Mouse (Mus musculus) midbrain, embryonic 16.5 days (tissue): ENCODE measurements around the gene Gpx1. TPM values are rescaled to one million over a fixed set of nuclear protein-coding genes. Genes with fewer than 3 reads are reported as not detected.
A peak's percentile ranks its signal among the peaks of the same experiment; 100 is the strongest.

ENCODE experiments used
- ATAC-seq: fragments of 200-750 bp; cut with Nextera tagmentation; 2 replicates; pipeline ENCODE4 v1.8.0; 2017; ENCODE audit warnings: moderate TSS enrichment
- H3K27ac ChIP-seq: fragments of 300-500 bp; sonication (generic); 2 replicates; pipeline ENCODE4 v1.5.1; 2014; ENCODE audit warnings: mild to moderate bottlenecking, low read length, mixed read lengths
- H3K27me3 ChIP-seq: fragments of 300-500 bp; sonication (generic); 2 replicates; pipeline ENCODE4 v1.6.1; 2014; ENCODE audit warnings: low read depth, low read length, mixed read lengths; ENCODE audit not compliant: control insufficient read depth, insufficient read depth
- H3K36me3 ChIP-seq: fragments of 300-500 bp; sonication (generic); 2 replicates; pipeline ENCODE4 v1.6.1; 2014; ENCODE audit warnings: mild to moderate bottlenecking, low read length, moderate library complexity, mixed read lengths; ENCODE audit not compliant: control insufficient read depth, insufficient read depth
- H3K4me1 ChIP-seq: fragments of 300-500 bp; sonication (generic); 2 replicates; pipeline ENCODE4 v1.6.1; 2014; ENCODE audit warnings: mild to moderate bottlenecking, low read length, mixed read lengths; ENCODE audit not compliant: control insufficient read depth, insufficient read depth
- H3K4me2 ChIP-seq: fragments of 300-500 bp; sonication (generic); 2 replicates; pipeline ENCODE4 v1.6.1; 2014; ENCODE audit warnings: mild to moderate bottlenecking, low read length, mixed read lengths
- H3K4me3 ChIP-seq: fragments of 300-500 bp; sonication (generic); 2 replicates; pipeline ENCODE4 v1.5.1; 2014; ENCODE audit warnings: low read depth, mild to moderate bottlenecking, low read length, moderate library complexity, mixed read lengths
- H3K9ac ChIP-seq: fragments of 300-500 bp; sonication (generic); 2 replicates; pipeline ENCODE4 v1.6.1; 2014; ENCODE audit warnings: low read depth, low read length, mixed read lengths
- H3K9me3 ChIP-seq: fragments of 300-500 bp; sonication (generic); replicated peaks from 2 replicates; pipeline ENCODE4 v1.6.1; 2014; ENCODE audit warnings: mild to moderate bottlenecking, low read length, mixed read lengths; ENCODE audit not compliant: control insufficient read depth, poor library complexity, severe bottlenecking
- WGBS: fragments of 180-500 bp; shearing (Covaris S2); extraction: QIAGEN DNeasy Blood & Tissue Kit; methylation state at CpG from one replicate; pipeline ENCODE4 v1.1.7; 2014; 5-methylcytosine and 5-hydroxymethylcytosine counted together
- polyA plus RNA-seq: library from polyadenylated mRNA; unstranded; fragments of >200 nt; fragmentation: Nextera tagmentation; extraction: Ambion mirVana; gene quantifications from 2 replicates; pipeline ENCODE4 v1.2.1, GENCODE M21; 2015

Gene Gpx1
- polyA plus RNA-seq, result 434 and 456 TPM in 2 replicates

DNA sequence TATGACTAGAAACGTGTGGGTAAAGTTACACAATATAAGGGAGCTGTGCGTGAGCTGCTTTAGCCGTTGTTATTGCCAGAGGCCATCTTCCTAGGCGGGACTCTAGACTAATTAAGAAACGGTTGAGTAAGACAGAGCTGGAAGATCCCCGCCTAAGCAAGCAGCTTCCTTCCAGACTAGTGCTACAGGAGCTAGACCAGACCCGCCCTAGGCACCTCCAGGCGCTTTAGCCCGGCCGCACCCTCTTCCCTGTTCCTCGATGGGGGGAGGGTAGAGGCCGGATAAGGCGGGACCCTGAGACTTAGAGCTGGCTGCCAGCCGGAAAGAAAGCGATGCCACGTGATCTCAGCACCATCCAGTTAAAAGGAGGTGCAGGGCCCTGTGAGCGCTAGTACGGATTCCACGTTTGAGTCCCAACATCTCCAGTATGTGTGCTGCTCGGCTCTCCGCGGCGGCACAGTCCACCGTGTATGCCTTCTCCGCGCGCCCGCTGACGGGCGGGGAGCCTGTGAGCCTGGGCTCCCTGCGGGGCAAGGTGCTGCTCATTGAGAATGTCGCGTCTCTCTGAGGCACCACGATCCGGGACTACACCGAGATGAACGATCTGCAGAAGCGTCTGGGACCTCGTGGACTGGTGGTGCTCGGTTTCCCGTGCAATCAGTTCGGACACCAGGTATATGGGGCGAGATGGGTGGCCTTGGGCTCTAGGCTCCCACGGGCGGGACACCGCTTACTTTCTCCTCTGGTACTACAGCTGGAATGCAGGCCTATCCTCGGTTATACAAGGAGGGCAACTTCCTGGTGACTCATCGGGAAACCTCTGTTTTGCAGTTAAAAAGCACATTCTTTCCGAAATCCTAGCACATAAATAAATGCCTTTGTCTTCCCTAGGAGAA, at the start of gene Gpx1:
Gene Gpx1 (plus strand): TSS at position 18 of the 896 bp plus-strand sequence.
- Histone ChIP-seq H3K27me3 (no peaks in the 10 kb centered on the region), H3K36me3 (peaks cover 12% of the 10 kb centered on the region), H3K27ac (peak within 1 kb of the TSS; percentile 80), H3K9me3 (no peaks in the 10 kb centered on the region), H3K4me3 (peak within 1 kb of the TSS; percentile 56), H3K4me2 (peak within 1 kb of the TSS; percentile 62), H3K9ac (peak within 1 kb of the TSS; percentile 76), H3K4me1 (peaks cover 13% of the 10 kb centered on the region)
- under 1% methylated on average over 49 of the region's 49 CpGs for WGBS
- ATAC-seq, result peak; percentile 97

GRCm38 (mm10) chr9:108289347-108289746, 49.4 kb upstream of the Gpx1 start:
- Histone ChIP-seq H3K36me3 (peaks cover 8% of the 10 kb centered on the region), H3K27me3 (no peaks in the 10 kb centered on the region), H3K9me3 (no peaks in the 10 kb centered on the region), H3K4me2 (peak overlapping the region; percentile 52), H3K4me3 (peak overlapping the region; percentile 62), H3K27ac (peak overlapping the region; percentile 87; the same call in 1 of the 2 replicates), H3K4me1 (peaks cover 11% of the 10 kb centered on the region), H3K9ac (peak overlapping the region; percentile 60; the same call in 1 of the 2 replicates)
- no peak for ATAC-seq
- 71% methylated on average over 2 of the region's 2 CpGs for WGBS

DNA sequence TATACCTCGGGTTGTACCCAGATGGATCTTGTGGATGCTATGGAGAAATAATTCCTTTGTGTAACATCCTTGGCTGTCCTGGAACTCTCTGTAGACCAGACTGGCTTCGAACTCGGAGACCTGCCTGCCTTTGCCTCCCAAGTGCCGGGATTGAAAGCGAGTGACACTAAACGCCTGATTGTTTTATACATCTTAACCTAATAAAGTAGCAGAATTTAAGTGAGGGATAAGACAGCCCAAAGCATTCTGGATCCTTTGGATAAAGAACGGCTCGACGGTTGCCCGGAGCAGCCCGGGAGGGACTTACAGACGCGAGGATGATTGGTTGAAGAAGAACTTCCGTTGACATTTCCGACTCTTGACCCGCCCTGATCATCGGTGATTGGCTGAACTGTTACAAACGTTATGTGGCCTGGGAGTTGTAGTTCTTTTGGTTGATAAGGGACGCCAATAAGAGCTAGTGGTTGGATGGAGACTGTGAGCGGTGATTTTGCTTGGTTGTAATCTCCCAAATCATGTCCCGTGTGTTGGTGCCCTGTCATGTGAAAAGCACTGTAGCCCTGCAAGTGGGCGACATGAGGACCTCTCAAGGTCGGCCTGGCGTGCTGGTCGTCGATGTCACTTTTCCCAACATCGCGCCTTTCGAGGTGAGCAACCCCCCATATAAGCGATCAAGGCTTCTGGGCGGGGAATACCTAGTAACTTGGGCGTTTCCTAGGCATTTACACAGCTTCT, 48.5 kb upstream of the Gpx1 start, which contains the start of gene Nicn1:
Gene Nicn1 (plus strand): TSS at position 414 of the 735 bp plus-strand sequence.
- peak within 1 kb of the TSS; percentile 87 for H3K27ac ChIP-seq
- no peaks in the 10 kb centered on the region for H3K9me3 ChIP-seq
- H3K4me1 ChIP-seq, result peaks cover 11% of the 10 kb centered on the region
- H3K36me3 ChIP-seq, result peaks cover 13% of the 10 kb centered on the region
- peak within 1 kb of the TSS; percentile 75 for H3K4me2 ChIP-seq
- peak within 1 kb of the TSS; percentile 70 for H3K9ac ChIP-seq
- under 1% methylated on average over 32 of the region's 32 CpGs for WGBS
- no peaks in the 10 kb centered on the region for H3K27me3 ChIP-seq
- peak; percentile 97 for ATAC-seq
- peak within 1 kb of the TSS; percentile 62 for H3K4me3 ChIP-seq

DNA sequence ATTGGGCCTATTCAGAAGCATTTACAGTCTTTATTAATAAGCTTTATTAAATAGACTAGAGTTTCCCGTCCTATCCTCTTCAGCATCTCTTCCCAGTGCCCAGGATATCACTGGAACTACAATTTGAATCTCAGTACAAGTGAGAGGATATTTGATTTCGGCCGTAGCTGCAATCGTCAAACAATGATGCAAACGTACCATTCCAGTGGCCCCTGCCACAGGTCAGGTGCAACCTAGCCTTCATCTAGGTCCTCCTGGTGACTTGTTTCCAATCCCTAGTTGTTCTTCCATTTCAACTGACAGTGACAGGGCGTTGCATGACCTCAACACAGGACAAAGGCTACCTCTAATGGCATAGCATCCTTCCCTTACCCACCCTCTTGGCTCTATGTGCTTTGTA, 47.9 kb upstream of the Gpx1 start:
- peaks cover 19% of the 10 kb centered on the region for H3K36me3 ChIP-seq
- H3K27me3 ChIP-seq, result no peaks in the 10 kb centered on the region
- peak overlapping the region; percentile 75 for H3K4me2 ChIP-seq
- H3K9me3 ChIP-seq, result no peaks in the 10 kb centered on the region
- peak; percentile 4; the same call in 1 of the 2 replicates for ATAC-seq
- 39% methylated on average over 6 of the region's 6 CpGs for WGBS
- peak overlapping the region; percentile 87 for H3K27ac ChIP-seq
- peaks cover 11% of the 10 kb centered on the region for H3K4me1 ChIP-seq
- peak overlapping the region; percentile 70 for H3K9ac ChIP-seq
- peak overlapping the region; percentile 62 for H3K4me3 ChIP-seq

GRCm38 (mm10) chr9:108296453-108297355, 42.0 kb upstream of the Gpx1 start, which contains the start of gene Amt:
Amt (plus strand) TSS chr9:108296853.
- Histone ChIP-seq H3K27me3 (no peaks in the 10 kb centered on the region), H3K27ac (peak within 1 kb of the TSS; percentile 42), H3K9ac (no peak within 1 kb of the TSS), H3K4me3 (peak within 1 kb of the TSS; percentile 18), H3K36me3 (peaks cover 28% of the 10 kb centered on the region), H3K4me1 (no peaks in the 10 kb centered on the region; the same call in 1 of the 2 replicates), H3K4me2 (peak within 1 kb of the TSS; percentile 37), H3K9me3 (no peaks in the 10 kb centered on the region)
- 18% methylated on average over 18 of the region's 18 CpGs for WGBS
- ATAC-seq, result peak; percentile 75

DNA sequence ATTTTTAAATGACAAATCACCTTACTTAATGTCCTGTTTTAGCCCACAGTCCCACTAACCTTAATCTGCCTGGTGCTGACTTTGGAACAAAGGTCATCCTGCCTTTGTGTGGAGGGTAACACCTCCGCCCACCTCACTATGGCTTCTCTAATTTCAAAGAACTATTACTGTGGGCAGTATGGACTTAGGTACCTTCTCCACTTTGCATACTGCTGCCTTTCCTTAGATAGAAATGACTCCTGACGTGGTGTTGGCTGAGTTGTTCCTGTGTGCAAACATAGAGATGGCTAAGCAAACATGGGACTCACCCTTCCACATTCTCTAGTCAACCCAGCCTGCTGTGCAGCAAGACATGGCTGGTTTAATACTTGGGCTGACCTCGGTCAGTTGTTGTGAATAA, 36.9 kb upstream of the Gpx1 start:
- H3K4me2 ChIP-seq, result no peak overlapping the region
- H3K27me3 ChIP-seq, result no peaks in the 10 kb centered on the region
- 81% methylated on average over 3 of the region's 3 CpGs for WGBS
- ATAC-seq, result no peak
- H3K9me3 ChIP-seq, result no peaks in the 10 kb centered on the region
- peaks cover 12% of the 10 kb centered on the region; the same call in 1 of the 2 replicates for H3K36me3 ChIP-seq
- no peak overlapping the region for H3K9ac ChIP-seq
- no peak overlapping the region for H3K4me3 ChIP-seq
- H3K27ac ChIP-seq, result no peak overlapping the region
- peaks cover 9% of the 10 kb centered on the region; the same call in 1 of the 2 replicates for H3K4me1 ChIP-seq

- Histone ChIP-seq H3K9ac (no peak overlapping the region), H3K4me1 (peaks cover 33% of the 10 kb centered on the region), H3K36me3 (peaks cover 12% of the 10 kb centered on the region; the same call in 1 of the 2 replicates), H3K4me3 (peak overlapping the region; percentile 94), H3K27ac (no peak overlapping the region), H3K27me3 (no peaks in the 10 kb centered on the region), H3K9me3 (no peaks in the 10 kb centered on the region), H3K4me2 (peak overlapping the region; percentile 78)
- ATAC-seq, result no peak
- 88% methylated on average over 4 of the region's 4 CpGs for WGBS
Measured at GRCm38 (mm10) chr9:108304716-108305115, 34.0 kb upstream of the Gpx1 start.

DNA sequence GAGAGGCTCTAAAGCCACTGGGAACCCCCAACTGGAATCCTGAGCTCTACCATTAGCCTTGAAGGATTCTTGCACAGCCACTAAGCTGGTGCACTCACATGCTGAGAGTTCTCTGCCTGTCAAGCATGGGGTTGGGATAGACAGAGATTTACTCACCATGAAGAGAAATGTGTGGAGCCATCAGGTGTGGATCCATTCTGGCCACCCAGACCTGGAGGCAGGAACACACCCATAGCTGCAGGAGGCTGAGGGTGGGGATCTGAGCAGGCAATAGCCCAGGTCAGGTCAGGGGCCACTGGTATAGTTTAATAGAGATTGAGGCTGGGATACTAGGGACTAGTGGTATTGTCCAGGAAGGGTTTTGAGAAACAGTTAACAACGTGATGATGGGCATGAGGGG, 33.5 kb upstream of the Gpx1 start:
- no peak for ATAC-seq
- Histone ChIP-seq H3K36me3 (peaks cover 12% of the 10 kb centered on the region; the same call in 1 of the 2 replicates), H3K27ac (peak overlapping the region; percentile 82), H3K9me3 (no peaks in the 10 kb centered on the region), H3K9ac (peak overlapping the region; percentile 81), H3K4me1 (peaks cover 35% of the 10 kb centered on the region), H3K4me3 (peak overlapping the region; percentile 94), H3K27me3 (no peaks in the 10 kb centered on the region), H3K4me2 (peak overlapping the region; percentile 78)
- 12% methylated on average over 1 of the region's 1 CpGs for WGBS
